Mouse (Mus musculus) neural tube, embryonic 14.5 days (tissue): ENCODE results near the gene Megf8. TPM values are rescaled to one million over a fixed set of nuclear protein-coding genes. Genes with fewer than 3 reads are reported as not detected.

Experiments
- ATAC-seq: fragments of 200-750 bp; cut with Nextera tagmentation; 2 replicates; pipeline ENCODE4 v1.8.0; 2017; ENCODE audit warnings: low read depth, mild to moderate bottlenecking, moderate TSS enrichment, moderate library complexity
- H3K27ac ChIP-seq: fragments of 300-500 bp; sonication (generic); 2 replicates; pipeline ENCODE4 v1.5.1; 2014; ENCODE audit warnings: low read depth, mild to moderate bottlenecking, control low read depth, low read length, moderate library complexity, mixed read lengths
- H3K27me3 ChIP-seq: fragments of 300-500 bp; sonication (generic); 2 replicates; pipeline ENCODE4 v1.6.1; 2014; ENCODE audit warnings: low read length; ENCODE audit not compliant: control insufficient read depth, insufficient read depth
- H3K36me3 ChIP-seq: fragments of 300-500 bp; sonication (generic); 2 replicates; pipeline ENCODE4 v1.6.1; 2014; ENCODE audit warnings: low read length, mixed read lengths; ENCODE audit not compliant: control insufficient read depth, insufficient read depth
- H3K4me1 ChIP-seq: fragments of 300-500 bp; sonication (generic); 2 replicates; pipeline ENCODE4 v1.6.1; 2014; ENCODE audit warnings: low read length; ENCODE audit not compliant: control insufficient read depth, insufficient read depth
- H3K4me2 ChIP-seq: fragments of 300-500 bp; sonication (generic); 2 replicates; pipeline ENCODE4 v1.6.1; 2014; ENCODE audit warnings: mild to moderate bottlenecking, low read depth, low read length, control low read depth
- H3K4me3 ChIP-seq: fragments of 300-500 bp; sonication (generic); 2 replicates; pipeline ENCODE4 v1.5.1; 2014; ENCODE audit warnings: low read depth, low read length, control low read depth, mixed read lengths
- H3K9ac ChIP-seq: fragments of 300-500 bp; sonication (generic); replicated peaks from 2 replicates; pipeline ENCODE4 v1.6.1; 2014; ENCODE audit warnings: low read depth, mild to moderate bottlenecking, control low read depth, low read length, mixed read lengths
- H3K9me3 ChIP-seq: fragments of 300-500 bp; sonication (generic); 2 replicates; pipeline ENCODE4 v1.6.1; 2016; ENCODE audit warnings: low read length; ENCODE audit not compliant: control insufficient read depth
- WGBS: fragments of 180-500 bp; shearing (Covaris S2); extraction: QIAGEN DNeasy Blood & Tissue Kit; methylation state at CpG from one replicate; pipeline ENCODE4 v1.1.7; 2014; 5-methylcytosine and 5-hydroxymethylcytosine counted together
- polyA plus RNA-seq: library from polyadenylated mRNA; unstranded; fragments of >200 nt; fragmentation: Nextera tagmentation; extraction: Ambion mirVana; gene quantifications from 2 replicates; pipeline ENCODE4 v1.2.1, GENCODE M21; 2014

Gene Megf8
- polyA plus RNA-seq, 1 experiment from 2014 or later: 22.6 TPM

GRCm38 (mm10) chr7:25379551-25380351 is 62.8 kb downstream of the Megf8 start:
- WGBS: 2% methylated on average over 40 of the region's 42 CpGs
- peaks cover 25% of the 10 kb centered on the region for H3K36me3 ChIP-seq
- H3K27ac ChIP-seq: no peak overlapping the region

GRCm38 (mm10) chr7:25380392-25381283 is 63.7 kb downstream of the Megf8 start:
- Histone ChIP-seq H3K4me1 (peaks cover 6% of the 10 kb centered on the region; the same call in 1 of the 2 replicates), H3K9ac (no peak overlapping the region), H3K4me2 (no peak overlapping the region), H3K27me3 (no peaks in the 10 kb centered on the region), H3K4me3 (no peak overlapping the region), H3K36me3 (peaks cover 34% of the 10 kb centered on the region), H3K27ac (no peak overlapping the region), H3K9me3 (no peaks in the 10 kb centered on the region)
- ATAC-seq: no peak
- 68% methylated on average over 18 of the region's 18 CpGs for WGBS

More at GRCm38 (mm10) chr7:25379551-25380351, 62.8 kb downstream of the Megf8 start:
- H3K4me1 ChIP-seq: peaks cover 6% of the 10 kb centered on the region; the same call in 1 of the 2 replicates
- H3K27me3 ChIP-seq: no peaks in the 10 kb centered on the region
- peak overlapping the region; percentile 11; the same call in 1 of the 2 replicates for H3K4me3 ChIP-seq
- peak overlapping the region; percentile 36 for H3K4me2 ChIP-seq
- peak; percentile 28; the same call in 1 of the 2 replicates for ATAC-seq
- no peaks in the 10 kb centered on the region for H3K9me3 ChIP-seq
- H3K9ac ChIP-seq: 0 out of 2 replicates have a peak overlapping the region, but pooled peaks have one; percentile 17

DNA sequence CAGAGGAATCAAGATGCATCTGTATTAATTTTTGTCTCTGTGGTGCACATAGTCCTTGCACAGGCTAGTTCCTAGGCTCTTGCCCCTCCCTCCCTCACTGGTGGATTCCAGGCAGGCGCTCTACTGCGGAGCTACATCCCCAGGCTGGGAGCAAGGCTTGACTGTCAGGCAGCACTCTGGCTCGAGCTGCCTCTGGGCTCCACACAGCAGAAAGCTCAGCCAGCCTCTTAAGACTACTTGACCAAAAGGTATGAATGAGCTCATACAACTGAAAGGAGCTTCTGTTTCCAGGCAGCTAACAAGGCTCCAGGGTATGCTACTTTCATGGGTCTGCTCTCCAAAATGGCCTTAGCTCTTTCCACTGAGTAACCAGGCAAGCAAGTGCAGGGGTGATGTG is 64.3 kb downstream of the Megf8 start:
- Histone ChIP-seq H3K4me1 (peaks cover 6% of the 10 kb centered on the region; the same call in 1 of the 2 replicates), H3K9ac (no peak overlapping the region), H3K9me3 (no peaks in the 10 kb centered on the region), H3K27me3 (no peaks in the 10 kb centered on the region), H3K4me2 (no peak overlapping the region), H3K4me3 (no peak overlapping the region), H3K27ac (no peak overlapping the region), H3K36me3 (peaks cover 36% of the 10 kb centered on the region)
- no peak for ATAC-seq
- WGBS: 53% methylated on average over 3 of the region's 3 CpGs

GRCm38 (mm10) chr7:25382541-25382940 is 65.6 kb downstream of the Megf8 start:
- H3K27ac ChIP-seq: no peak overlapping the region
- H3K4me2 ChIP-seq: no peak overlapping the region
- H3K9me3 ChIP-seq: no peaks in the 10 kb centered on the region
- no peak overlapping the region for H3K4me3 ChIP-seq
- no peaks in the 10 kb centered on the region for H3K4me1 ChIP-seq
- no peaks in the 10 kb centered on the region for H3K27me3 ChIP-seq
- ATAC-seq: no peak
- peaks cover 40% of the 10 kb centered on the region for H3K36me3 ChIP-seq
- no peak overlapping the region for H3K9ac ChIP-seq

GRCm38 (mm10) chr7:25383385-25383784 is 66.4 kb downstream of the Megf8 start:
- Histone ChIP-seq H3K9me3 (no peaks in the 10 kb centered on the region), H3K9ac (no peak overlapping the region), H3K27me3 (no peaks in the 10 kb centered on the region), H3K36me3 (peaks cover 48% of the 10 kb centered on the region), H3K4me2 (no peak overlapping the region), H3K4me1 (no peaks in the 10 kb centered on the region), H3K27ac (no peak overlapping the region), H3K4me3 (no peak overlapping the region)
- no peak for ATAC-seq
- WGBS: 91% methylated on average over 7 of the region's 7 CpGs

GRCm38 (mm10) chr7:25383891-25384290 is 66.9 kb downstream of the Megf8 start:
- ATAC-seq: no peak

GRCm38 (mm10) chr7:25384318-25384717 is 67.4 kb downstream of the Megf8 start:
- Histone ChIP-seq H3K4me3 (no peak overlapping the region), H3K4me2 (no peak overlapping the region), H3K9ac (no peak overlapping the region), H3K27ac (no peak overlapping the region), H3K27me3 (no peaks in the 10 kb centered on the region), H3K9me3 (no peaks in the 10 kb centered on the region), H3K4me1 (no peaks in the 10 kb centered on the region), H3K36me3 (peaks cover 49% of the 10 kb centered on the region)
- ATAC-seq: no peak
- WGBS: 93% methylated on average over 13 of the region's 13 CpGs

More at GRCm38 (mm10) chr7:25383891-25384290, 66.9 kb downstream of the Megf8 start:
- peaks cover 49% of the 10 kb centered on the region for H3K36me3 ChIP-seq
- H3K9ac ChIP-seq: no peak overlapping the region
- no peak overlapping the region for H3K4me3 ChIP-seq
- 83% methylated on average over 4 of the region's 4 CpGs for WGBS
- H3K27me3 ChIP-seq: no peaks in the 10 kb centered on the region
- no peaks in the 10 kb centered on the region for H3K9me3 ChIP-seq
- no peak overlapping the region for H3K27ac ChIP-seq
- H3K4me2 ChIP-seq: no peak overlapping the region
- H3K4me1 ChIP-seq: no peaks in the 10 kb centered on the region

DNA sequence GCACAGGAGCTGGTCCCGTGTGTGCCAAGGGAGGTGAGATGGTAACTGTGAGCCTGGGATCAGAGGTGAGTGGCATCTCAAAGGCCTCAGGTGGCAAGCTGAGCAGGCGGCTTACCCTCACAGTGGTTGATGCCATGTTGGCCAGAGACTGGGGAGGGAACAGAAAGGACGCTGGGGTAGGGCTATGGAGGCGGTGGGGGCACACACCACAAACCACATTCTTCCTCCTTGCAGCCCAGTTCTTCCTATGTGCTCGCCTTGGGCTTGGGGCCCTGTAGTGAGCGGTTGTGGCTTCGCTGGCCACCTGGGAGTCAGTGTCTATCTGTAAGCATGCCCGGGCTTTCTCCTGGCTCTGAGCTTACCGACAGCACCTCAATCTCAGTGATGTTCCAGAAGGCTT is 67.9 kb downstream of the Megf8 start:
- Histone ChIP-seq H3K4me3 (no peak overlapping the region), H3K4me1 (peaks cover under 1% of the 10 kb centered on the region; the same call in 1 of the 2 replicates), H3K9ac (no peak overlapping the region), H3K27ac (no peak overlapping the region), H3K27me3 (no peaks in the 10 kb centered on the region), H3K4me2 (no peak overlapping the region), H3K36me3 (peaks cover 49% of the 10 kb centered on the region), H3K9me3 (no peaks in the 10 kb centered on the region)
- ATAC-seq: no peak
- 92% methylated on average over 9 of the region's 9 CpGs for WGBS
